Comparison of ENCODE assay signal across 8 mouse cellular contexts in genomic region chr7:126796350-126796932, GRCm38 (mm10). TPM values are rescaled to one million over a fixed set of nuclear protein-coding genes. Genes with fewer than 3 reads are reported as not detected.
DNase-seq lines count a peak whose midpoint lies in the region; ATAC-seq and TF ChIP-seq lines count a peak whose summit lies in the region.

No protein-coding gene starts in this region.

- H3K9ac ChIP-seq in heart, embryonic 14.5 days (ENCODE audit: low read length), result peak overlapping the region; percentile 97
- 0 out of 2 replicates have a peak overlapping the region, but pooled peaks have one; percentile 6 for H3K9ac ChIP-seq in limb, embryonic 12.5 days (replicated peaks)

- H3K36me3 ChIP-seq in thymus, adult 2 months (ENCODE audit: control insufficient read depth, insufficient read depth, low read length), result no peaks in the 10 kb centered on the region
- peaks cover 43% of the 10 kb centered on the region for H3K36me3 ChIP-seq in heart, embryonic 14.5 days (ENCODE audit: control insufficient read depth, insufficient read depth, low read length)
- peaks cover 37% of the 10 kb centered on the region for H3K36me3 ChIP-seq in limb, embryonic 12.5 days

- H3K4me2 ChIP-seq in heart, embryonic 14.5 days (ENCODE audit: low read length), result peak overlapping the region; percentile 82
- H3K4me2 ChIP-seq in limb, embryonic 12.5 days, result peak overlapping the region; percentile 73

- no peak for TF ChIP-seq POLR2A in thymus, adult 2 months (IDR thresholded peaks at IDR 0.05; ENCODE audit: control insufficient read depth, extremely low read depth, insufficient read depth, low read length, poor library complexity)

- intact Hi-C loops in heart, postnatal 14 days (cut with DNase I), result loop anchor here (10.0 kb wide), 2 partner anchors 548 to 678 kb away; partner anchors contain the start of genes Fbrs and Zfp768

- no peaks in the 10 kb centered on the region for H3K27me3 ChIP-seq in thymus, adult 2 months (ENCODE audit: control insufficient read depth, insufficient read depth, low read length)
- no peaks in the 10 kb centered on the region for H3K27me3 ChIP-seq in heart, embryonic 14.5 days (ENCODE audit: control insufficient read depth, insufficient read depth, low read length)
- no peaks in the 10 kb centered on the region for H3K27me3 ChIP-seq in limb, embryonic 12.5 days

- peaks cover 37% of the 10 kb centered on the region for H3K4me1 ChIP-seq in thymus, adult 2 months (replicated peaks; ENCODE audit: control insufficient read depth, insufficient read depth, low read length)
- H3K4me1 ChIP-seq in heart, embryonic 14.5 days (ENCODE audit: control insufficient read depth in 2 of 2, insufficient read depth in 2 of 2, low read length in 2 of 2), result peaks cover 15 to 34% of the 10 kb centered on the region in 2 experiments
- H3K4me1 ChIP-seq in limb, embryonic 12.5 days (replicated peaks), result peaks cover 41% of the 10 kb centered on the region

- H3K4me3 ChIP-seq in thymus, adult 2 months (ENCODE audit: control insufficient read depth, insufficient read depth, low read length), result no peak overlapping the region
- H3K4me3 ChIP-seq in heart, embryonic 14.5 days (ENCODE audit: control insufficient read depth in 1 of 2, insufficient read depth in 1 of 2, low read depth in 1 of 2, low read length in 2 of 2), result peak overlapping the region; percentile 72 to 91; a peak in 3 of 4 replicates
- peak overlapping the region; percentile 85; the same call in 1 of the 2 replicates for H3K4me3 ChIP-seq in limb, embryonic 12.5 days (replicated peaks)

- WGBS in thymus, adult 2 months, result 78% methylated on average over 8 of the region's 8 CpGs
- 61% methylated on average over 8 of the region's 8 CpGs for WGBS in heart, embryonic 14.5 days
- WGBS in limb, embryonic 12.5 days, result 80% methylated on average over 8 of the region's 8 CpGs

- peak; percentile 93 for DNase-seq in heart, adult 11 months
- DNase-seq in heart, postnatal 14 days, result no peak
- DNase-seq in thymus, postnatal 14 days, result peak; percentile 54
- no peak for DNase-seq in thymus, adult 2 months
- DNase-seq in right cerebral cortex, postnatal 25 days, result peak; percentile 49

- TF ChIP-seq CTCF in thymus, adult 2 months (IDR thresholded peaks at IDR 0.05; ENCODE audit: borderline replicate concordance, control insufficient read depth, extremely low read depth, insufficient read depth, low read length, poor library complexity), result no peak

- no peaks in the 10 kb centered on the region for H3K9me3 ChIP-seq in heart, embryonic 14.5 days (ENCODE audit: control insufficient read depth, low read length)
- no peaks in the 10 kb centered on the region for H3K9me3 ChIP-seq in limb, embryonic 12.5 days

- ATAC-seq in heart, embryonic 14.5 days (ENCODE audit: insufficient number of reproducible peaks, insufficient read depth, low FRiP score, low read depth), result no peak
- ATAC-seq in limb, embryonic 12.5 days (ENCODE audit: insufficient number of reproducible peaks, insufficient read depth, low FRiP score, low TSS enrichment, low read depth), result no peak
- no peak for ATAC-seq in monocyte, adult 5-6 weeks (replicated peaks; ENCODE audit: insufficient number of reproducible peaks, low FRiP score, low TSS enrichment, poor library complexity, severe bottlenecking)

- no peak overlapping the region for H3K27ac ChIP-seq in thymus, adult 2 months (ENCODE audit: control insufficient read depth, insufficient read depth, low read length)
- peak overlapping the region in 1 of 2 experiments; percentile 100; a peak in 1 of 4 replicates for H3K27ac ChIP-seq in heart, embryonic 14.5 days (replicated peaks in 1 of 2; ENCODE audit: control insufficient read depth in 1 of 2, insufficient read depth in 1 of 2, low read depth in 2 of 2, low read length in 2 of 2)
- no peak overlapping the region for H3K27ac ChIP-seq in limb, embryonic 12.5 days

RNA-seq across cellular contexts. Expression of gene Fam57b, which starts 1.0 kb away (rescaled TPM):
- 10 to 100 TPM; 12.9 to 13.7 TPM for total RNA-seq in heart, postnatal 14 days (2021)
- 2.9 and 3.3 TPM in 2 replicates for polyA plus RNA-seq in thymus, adult 2 months (2012; rRNA removed)
- 0.81 and 1.2 TPM in 2 replicates for polyA plus RNA-seq in heart, embryonic 14.5 days (2014; fragmentation: Nextera tagmentation; extraction: Ambion mirVana)
- 0.19 and 0.33 TPM in 2 replicates for polyA plus RNA-seq in limb, embryonic 12.5 days (2016; fragmentation: Nextera tagmentation; extraction: Ambion mirVana)
- 12.6 TPM in 1 of 3 replicates, not detected in the others for total RNA-seq in monocyte, adult 5-6 weeks (2017)

RNA-seq across cellular contexts. Expression of gene Ppp4c, which starts 4.1 kb away (rescaled TPM):
- 10 to 100 TPM; 38.8 to 49.6 TPM for total RNA-seq in heart, postnatal 14 days (2021)
- 460 and 482 TPM in 2 replicates for polyA plus RNA-seq in thymus, adult 2 months (2012; rRNA removed)
- 132 and 146 TPM in 2 replicates for polyA plus RNA-seq in heart, embryonic 14.5 days (2014; fragmentation: Nextera tagmentation; extraction: Ambion mirVana)
- polyA plus RNA-seq in limb, embryonic 12.5 days (2016; fragmentation: Nextera tagmentation; extraction: Ambion mirVana), result 378 and 401 TPM in 2 replicates
- 235 to 253 TPM (median 240 TPM) in 3 replicates for total RNA-seq in monocyte, adult 5-6 weeks (2017)

RNA-seq across cellular contexts. Expression of gene Tbx6, which starts 15.2 kb away (rescaled TPM):
- under 1 TPM; 0.44 to 0.62 TPM for total RNA-seq in heart, postnatal 14 days (2021)
- 25.0 and 37.9 TPM in 2 replicates for polyA plus RNA-seq in thymus, adult 2 months (2012; rRNA removed)
- polyA plus RNA-seq in heart, embryonic 14.5 days (2014; fragmentation: Nextera tagmentation; extraction: Ambion mirVana), result 0.26 TPM in 1 of 2 replicates, not detected in the other
- polyA plus RNA-seq in limb, embryonic 12.5 days (2016; fragmentation: Nextera tagmentation; extraction: Ambion mirVana), result 0.50 and 0.68 TPM in 2 replicates
- 2.0 to 3.8 TPM (median 2.2 TPM) in 3 replicates for total RNA-seq in monocyte, adult 5-6 weeks (2017)

RNA-seq across cellular contexts. Expression of gene Ypel3, which starts 19.7 kb away (rescaled TPM):
- total RNA-seq in heart, postnatal 14 days (2021), result 10 to 100 TPM; 62.9 to 77.1 TPM
- polyA plus RNA-seq in thymus, adult 2 months (2012; rRNA removed), result 622 and 685 TPM in 2 replicates
- polyA plus RNA-seq in heart, embryonic 14.5 days (2014; fragmentation: Nextera tagmentation; extraction: Ambion mirVana), result 102 and 121 TPM in 2 replicates
- polyA plus RNA-seq in limb, embryonic 12.5 days (2016; fragmentation: Nextera tagmentation; extraction: Ambion mirVana), result 104 and 126 TPM in 2 replicates
- 139 to 175 TPM (median 161 TPM) in 3 replicates for total RNA-seq in monocyte, adult 5-6 weeks (2017)

RNA-seq across cellular contexts. Expression of gene Gdpd3, which starts 30.3 kb away (rescaled TPM):
- total RNA-seq in heart, postnatal 14 days (2021), result 1 to 10 TPM; 3.1 to 3.8 TPM
- 15.7 and 106 TPM in 2 replicates for polyA plus RNA-seq in thymus, adult 2 months (2012; rRNA removed)
- polyA plus RNA-seq in heart, embryonic 14.5 days (2014; fragmentation: Nextera tagmentation; extraction: Ambion mirVana), result 0.67 and 2.7 TPM in 2 replicates
- polyA plus RNA-seq in limb, embryonic 12.5 days (2016; fragmentation: Nextera tagmentation; extraction: Ambion mirVana), result 1.3 and 2.4 TPM in 2 replicates
- total RNA-seq in monocyte, adult 5-6 weeks (2017), result 18.3 to 26.4 TPM (median 23.7 TPM) in 3 replicates

Comparison
In these comparisons a context has a peak if more than half of its experiments do, and no peak if none do; other contexts are left out.
1. DNase-seq: peak in heart, adult 11 months (single experiment), thymus, postnatal 14 days (single experiment) and right cerebral cortex, postnatal 25 days (single experiment); none in heart, postnatal 14 days (0 of 2) and thymus, adult 2 months (single experiment).
2. RNA of gene Tbx6, which starts 15.2 kb away (polyA plus RNA-seq): 25.0 to 37.9 TPM in thymus, adult 2 months; 0.50 to 0.68 TPM in limb, embryonic 12.5 days and 0.26 TPM in heart, embryonic 14.5 days; every median in the first group is over 10 times any median in the second.